Mouse (Mus musculus) testis, postnatal 10 days (tissue): ENCODE data around the gene Arl2.

Source experiments
- DNase-seq: peaks from one replicate; pipeline ENCODE4 v3.0.0; 2021; ENCODE audit warnings: low spot score

Arl2 gene

GRCm38 (mm10) chr19:6126789-6127580, 14.4 kb downstream of the Arl2 start:
- no peak for DNase-seq

- peak; percentile 75 for DNase-seq
These were observed 15.1 kb downstream of the Arl2 start for GRCm38 (mm10) chr19:6126289-6126688.

- DNase-seq, result no peak
These were observed 16.4 kb downstream of the Arl2 start for GRCm38 (mm10) chr19:6124898-6125297.

- no peak for DNase-seq
These were observed 18.0 kb downstream of the Arl2 start for GRCm38 (mm10) chr19:6123330-6123729.

GRCm38 (mm10) chr19:6121761-6122160, 19.6 kb downstream of the Arl2 start:
- no peak for DNase-seq

GRCm38 (mm10) chr19:6118677-6119185, 22.6 kb downstream of the Arl2 start:
- DNase-seq, result peak; percentile 65

GRCm38 (mm10) chr19:6117986-6118676, 23.2 kb downstream of the Arl2 start, which contains the start of gene Sac3d1:
TSS of gene Sac3d1 (minus strand) at chr19:6118650.
- peak; percentile 90 for DNase-seq

GRCm38 (mm10) chr19:6117346-6117985, 23.9 kb downstream of the Arl2 start:
- no peak for DNase-seq

GRCm38 (mm10) chr19:6116113-6116850, 25.1 kb downstream of the Arl2 start:
- DNase-seq, result no peak

GRCm38 (mm10) chr19:6113116-6113515, 28.2 kb downstream of the Arl2 start:
- peak; percentile 40 for DNase-seq

GRCm38 (mm10) chr19:6105586-6105985, 35.8 kb downstream of the Arl2 start, which contains the start of gene Naaladl1:
TSS of gene Naaladl1 (plus strand) at chr19:6105782.
- DNase-seq, result no peak

GRCm38 (mm10) chr19:6104476-6104875, 36.9 kb downstream of the Arl2 start:
- no peak for DNase-seq

GRCm38 (mm10) chr19:6102169-6102853, 39.0 kb downstream of the Arl2 start:
- no peak for DNase-seq

- no peak for DNase-seq
These were observed 40.2 kb downstream of the Arl2 start for GRCm38 (mm10) chr19:6101186-6101585.

GRCm38 (mm10) chr19:6097847-6098246, 43.5 kb downstream of the Arl2 start:
- DNase-seq, result no peak

GRCm38 (mm10) chr19:6094119-6094518, 47.2 kb downstream of the Arl2 start, which contains the start of gene AC131692.1:
TSS of gene AC131692.1 (plus strand) at chr19:6094419.
- no peak for DNase-seq

GRCm38 (mm10) chr19:6088841-6089240, 52.5 kb downstream of the Arl2 start:
- no peak for DNase-seq

GRCm38 (mm10) chr19:6085417-6085879, 55.9 kb downstream of the Arl2 start:
- DNase-seq, result peak; percentile 67

GRCm38 (mm10) chr19:6084478-6085248, 56.7 kb downstream of the Arl2 start, which contains the start of the genes Zfpl1 and Cdca5:
TSS of gene Zfpl1 (minus strand) at chr19:6084956.
TSS of gene Cdca5 (plus strand) at chr19:6084983.
- peak; percentile 95 for DNase-seq
